Mouse (Mus musculus) bone marrow, adult 2 months (tissue): Measurements from ENCODE around the gene Adcy4. TPM values are rescaled to one million over a fixed set of nuclear protein-coding genes. Genes with fewer than 3 reads are reported as not detected.
"Not testable (repeated sequence)": the region's sequence is repeated elsewhere in the genome, so short reads cannot be mapped to it uniquely, and the experiment has no call there.

Source experiments
- H3K27ac ChIP-seq: fragments of 200-500 bp; 2 replicates; pipeline ENCODE4 v1.5.1; 2012; ENCODE audit warnings: low read depth, mild to moderate bottlenecking, control low read depth, inconsistent platforms, low read length; ENCODE audit not compliant: control insufficient read depth, poor library complexity, insufficient read depth
- H3K4me1 ChIP-seq: fragments of 200-500 bp; 2 replicates; pipeline ENCODE4 v1.6.1; 2011; ENCODE audit warnings: low read length; ENCODE audit not compliant: control insufficient read depth, insufficient read depth
- H3K4me3 ChIP-seq: fragments of 200-500 bp; replicated peaks from 2 replicates; pipeline ENCODE3; 2011; ENCODE audit warnings: mild to moderate bottlenecking, low read depth, low read length, control low read depth; ENCODE audit not compliant: control insufficient read depth
- CTCF ChIP-seq: fragments of 200-500 bp; IDR thresholded peaks from 2 replicates; pipeline ENCODE4 v1.5.1; 2011; ENCODE audit warnings: low read length, control low read depth; ENCODE audit not compliant: control insufficient read depth, insufficient read depth
- POLR2A ChIP-seq: fragments of 200-500 bp; IDR thresholded peaks from 2 replicates; pipeline ENCODE4 v1.6.1; 2011; ENCODE audit warnings: low read depth, mild to moderate bottlenecking, control low read depth, low read length, borderline replicate concordance; ENCODE audit not compliant: control insufficient read depth
- WGBS: fragments of 180-500 bp; shearing (Covaris S2); methylation state at CpG from one replicate; pipeline ENCODE4 v1.1.7; 2018; 5-methylcytosine and 5-hydroxymethylcytosine counted together
- polyA plus RNA-seq: library from polyadenylated mRNA; stranded (reverse); fragments of >200 nt; gene quantifications from 2 replicates; pipeline ENCODE4 v1.2.4, GENCODE M21; 2011; ENCODE audit warnings: low replicate concordance; ENCODE audit not compliant: missing spikeins, insufficient read depth, insufficient read length

Adcy4 gene
- polyA plus RNA-seq, 1 experiment: 4.7 TPM

GRCm38 (mm10) chr14:55767519-55768414 is 16.1 kb downstream of the Adcy4 start:
- 8% methylated on average over 52 of the region's 52 CpGs for WGBS
- TF ChIP-seq CTCF (peak; percentile 41), POLR2A (no peak)
- H3K27ac ChIP-seq: peak overlapping the region; percentile 77
- H3K4me1 ChIP-seq: peaks cover 2% of the 10 kb centered on the region; the same call in 1 of the 2 replicates
- H3K4me3 ChIP-seq: peak overlapping the region; percentile 71

GRCm38 (mm10) chr14:55765696-55766095 is 18.2 kb downstream of the Adcy4 start, which contains the start of gene Ltb4r1:
TSS of gene Ltb4r1 (plus strand) at chr14:55765962.
- H3K4me3 ChIP-seq: peak within 1 kb of the TSS; percentile 71
- no peak for TF ChIP-seq POLR2A
- no peak for TF ChIP-seq CTCF
- H3K27ac ChIP-seq: peak within 1 kb of the TSS; percentile 88
- H3K4me1 ChIP-seq: peaks cover 2% of the 10 kb centered on the region; the same call in 1 of the 2 replicates
- WGBS: 8% methylated on average over 4 of the region's 4 CpGs

GRCm38 (mm10) chr14:55763166-55763565 is 20.7 kb downstream of the Adcy4 start:
- WGBS: 11% methylated on average over 7 of the region's 7 CpGs
- peak overlapping the region; percentile 69 for H3K27ac ChIP-seq
- peaks cover 2% of the 10 kb centered on the region; the same call in 1 of the 2 replicates for H3K4me1 ChIP-seq
- no peak for TF ChIP-seq POLR2A
- TF ChIP-seq CTCF: no peak
- peak overlapping the region; percentile 21 for H3K4me3 ChIP-seq

- peak overlapping the region; percentile 69 for H3K27ac ChIP-seq
- WGBS: 5% methylated on average over 77 of the region's 77 CpGs
Observed at GRCm38 (mm10) chr14:55762001-55762821, 21.7 kb downstream of the Adcy4 start.

GRCm38 (mm10) chr14:55761163-55761562 is 22.7 kb downstream of the Adcy4 start, which contains the start of gene Ltb4r2:
TSS of gene Ltb4r2 (plus strand) at chr14:55761428.
- Histone ChIP-seq H3K4me3 (peak within 1 kb of the TSS; percentile 50), H3K27ac (peak within 1 kb of the TSS; percentile 69), H3K4me1 (peaks cover 2% of the 10 kb centered on the region; the same call in 1 of the 2 replicates)
- WGBS: 89% methylated on average over 6 of the region's 6 CpGs
- no peak for TF ChIP-seq POLR2A
- no peak for TF ChIP-seq CTCF

More at GRCm38 (mm10) chr14:55762001-55762821, 21.7 kb downstream of the Adcy4 start:
- peaks cover 2% of the 10 kb centered on the region; the same call in 1 of the 2 replicates for H3K4me1 ChIP-seq
- TF ChIP-seq CTCF (no peak; the same call in 1 of the 2 replicates), POLR2A (peak; percentile 37; the same call in 1 of the 2 replicates)
- peak overlapping the region; percentile 50 for H3K4me3 ChIP-seq

- H3K27ac ChIP-seq, H3K4me1 ChIP-seq, H3K4me3 ChIP-seq: not testable (repeated sequence)
- under 1% methylated on average over 6 of the region's 6 CpGs for WGBS
- peak; percentile 75 for TF ChIP-seq CTCF
Observed at GRCm38 (mm10) chr14:55760156-55760555, 23.7 kb downstream of the Adcy4 start.

GRCm38 (mm10) chr14:55758363-55758784 is 25.5 kb downstream of the Adcy4 start, which contains the start of gene Cideb:
TSS of gene Cideb (minus strand) at chr14:55758458.
- TF ChIP-seq POLR2A: no peak
- peak; percentile 41 for TF ChIP-seq CTCF
- H3K4me3 ChIP-seq: no peak within 1 kb of the TSS
- H3K27ac ChIP-seq: no peak within 1 kb of the TSS
- WGBS: 11% methylated on average over 8 of the region's 8 CpGs
- no peaks in the 10 kb centered on the region; the same call in 1 of the 2 replicates for H3K4me1 ChIP-seq

GRCm38 (mm10) chr14:55757566-55757965 is 26.3 kb downstream of the Adcy4 start:
- Histone ChIP-seq H3K27ac (no peak overlapping the region), H3K4me1 (no peaks in the 10 kb centered on the region; the same call in 1 of the 2 replicates), H3K4me3 (no peak overlapping the region)
- WGBS: 43% methylated on average over 6 of the region's 6 CpGs
- TF ChIP-seq CTCF (no peak), POLR2A (no peak)
